Mouse (Mus musculus): ENCODE data around the gene Hba-a1.
A peak's percentile ranks its signal among the peaks of the same experiment; 100 is the strongest.
"Not testable (repeated sequence)": the region's sequence is repeated elsewhere in the genome, so short reads cannot be mapped to it uniquely, and the experiment has no call there.

Hba-a1 gene

DNA sequence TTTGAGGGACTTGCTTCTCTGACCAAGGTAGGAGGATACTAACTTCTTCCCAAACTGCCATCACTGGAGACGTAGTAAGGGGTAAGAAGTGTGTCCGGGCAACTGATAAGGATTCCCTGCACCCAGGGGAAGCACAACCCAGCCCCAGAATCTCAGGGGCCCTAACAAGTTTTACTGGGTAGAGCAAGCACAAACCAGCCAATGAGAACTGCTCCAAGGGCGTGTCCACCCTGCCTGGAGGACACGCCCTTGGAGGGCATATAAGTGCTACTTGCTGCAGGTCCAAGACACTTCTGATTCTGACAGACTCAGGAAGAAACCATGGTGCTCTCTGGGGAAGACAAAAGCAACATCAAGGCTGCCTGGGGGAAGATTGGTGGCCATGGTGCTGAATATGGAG, 12.9 kb downstream of the Hba-a1 start, which contains the start of gene Hba-a2:
Gene Hba-a2, plus strand, starts transcription at position 287 of the 400 bp plus-strand sequence.
- DNase-seq (ENCODE audit: low spot score), result not testable (repeated sequence)

DNA sequence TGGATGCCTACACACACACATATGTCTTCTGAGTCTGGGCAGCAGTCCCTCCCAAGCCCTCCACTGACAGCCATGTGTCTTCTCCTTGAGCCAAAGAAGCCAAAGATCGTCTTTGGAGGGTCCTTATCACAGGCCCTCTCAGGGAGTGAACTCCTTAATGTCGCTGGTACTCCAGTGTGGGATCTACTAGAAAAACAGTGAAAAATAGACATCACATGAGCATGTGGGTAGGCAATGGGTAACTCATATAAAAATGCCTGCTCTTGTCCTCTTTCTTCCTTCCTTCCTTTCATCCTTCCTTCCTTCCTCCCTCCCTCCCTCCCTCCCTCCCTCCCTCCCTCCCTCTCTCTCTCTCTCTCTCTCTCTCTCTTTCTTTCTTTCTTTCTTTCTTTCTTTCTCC, 14.1 kb downstream of the Hba-a1 start:
- DNase-seq (ENCODE audit: low spot score), result not testable (repeated sequence)

DNA sequence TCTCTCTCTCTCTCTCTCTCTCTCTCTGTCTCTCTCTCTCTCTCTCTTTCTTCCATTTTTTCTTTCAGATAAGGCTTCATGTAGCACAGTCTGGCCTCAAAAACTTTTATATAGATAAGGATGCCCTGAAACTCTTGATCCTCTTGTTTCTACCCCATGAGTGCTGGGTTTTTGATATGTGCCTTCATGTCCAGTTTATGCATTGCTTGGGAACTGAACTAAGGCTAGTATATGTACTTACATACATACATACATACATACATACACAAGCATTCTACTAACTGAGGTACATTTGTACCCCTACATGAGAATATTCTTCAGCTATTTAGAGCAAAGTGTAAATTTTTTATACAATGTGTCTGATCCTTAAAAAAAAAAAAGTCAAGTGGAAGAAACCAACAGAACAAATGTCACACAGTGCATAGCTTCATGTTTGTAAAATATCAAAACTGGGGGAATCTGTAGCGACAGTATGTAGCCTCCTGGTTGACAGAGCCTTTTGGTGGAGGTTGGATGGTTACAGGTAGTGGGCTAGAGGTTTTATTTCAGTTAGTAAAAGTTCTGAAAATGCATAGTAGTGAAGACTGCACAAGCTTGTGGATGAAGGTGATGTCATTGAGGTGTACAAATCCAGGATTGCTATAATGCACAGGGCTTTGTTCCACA, 14.7 kb downstream of the Hba-a1 start:
- DNase-seq (ENCODE audit: low spot score), result no peak

DNA sequence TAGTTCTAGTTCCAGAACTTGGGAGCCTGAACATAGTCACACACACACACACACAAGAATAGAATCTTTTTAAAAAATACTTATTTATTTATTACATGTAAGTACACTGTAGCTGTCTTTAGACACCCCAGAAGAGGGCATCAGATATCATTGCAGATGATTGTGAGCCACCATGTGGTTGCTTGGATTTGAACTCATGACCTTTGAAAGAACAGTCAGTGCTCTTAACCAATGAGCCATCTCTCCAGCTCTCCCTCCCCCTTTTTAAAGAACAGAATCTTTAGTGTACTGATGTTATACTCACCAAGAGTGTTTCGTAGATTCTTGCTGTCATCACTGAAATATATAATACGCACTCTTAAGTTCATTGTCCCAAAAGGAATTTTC, 15.2 kb downstream of the Hba-a1 start:
- DNase-seq (ENCODE audit: low spot score), result no peak

DNA sequence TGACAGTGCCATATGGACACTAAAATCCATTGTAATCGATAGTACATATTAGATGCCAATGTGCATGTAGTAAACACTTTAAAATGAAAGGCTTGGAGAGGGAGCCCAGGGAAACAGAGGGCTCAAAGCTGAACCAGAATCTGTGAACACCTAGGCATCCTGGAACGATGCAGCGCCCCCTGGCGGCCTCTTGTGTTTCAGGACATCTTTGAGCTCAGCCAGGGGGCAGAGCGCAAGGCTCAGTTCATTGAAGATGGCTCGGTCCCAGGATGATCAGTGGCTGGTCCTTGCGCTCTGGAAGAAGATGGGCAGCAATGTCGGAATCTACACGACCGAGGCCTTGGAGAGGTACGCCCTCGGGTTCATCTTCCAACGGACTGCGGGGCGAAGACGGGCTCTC, 16.6 kb downstream of the Hba-a1 start, which contains the start of gene Hbq1a:
Gene Hbq1a, plus strand, starts transcription at position 205 of the 400 bp plus-strand sequence.
- peak; percentile 52 for DNase-seq (ENCODE audit: low spot score)

DNA sequence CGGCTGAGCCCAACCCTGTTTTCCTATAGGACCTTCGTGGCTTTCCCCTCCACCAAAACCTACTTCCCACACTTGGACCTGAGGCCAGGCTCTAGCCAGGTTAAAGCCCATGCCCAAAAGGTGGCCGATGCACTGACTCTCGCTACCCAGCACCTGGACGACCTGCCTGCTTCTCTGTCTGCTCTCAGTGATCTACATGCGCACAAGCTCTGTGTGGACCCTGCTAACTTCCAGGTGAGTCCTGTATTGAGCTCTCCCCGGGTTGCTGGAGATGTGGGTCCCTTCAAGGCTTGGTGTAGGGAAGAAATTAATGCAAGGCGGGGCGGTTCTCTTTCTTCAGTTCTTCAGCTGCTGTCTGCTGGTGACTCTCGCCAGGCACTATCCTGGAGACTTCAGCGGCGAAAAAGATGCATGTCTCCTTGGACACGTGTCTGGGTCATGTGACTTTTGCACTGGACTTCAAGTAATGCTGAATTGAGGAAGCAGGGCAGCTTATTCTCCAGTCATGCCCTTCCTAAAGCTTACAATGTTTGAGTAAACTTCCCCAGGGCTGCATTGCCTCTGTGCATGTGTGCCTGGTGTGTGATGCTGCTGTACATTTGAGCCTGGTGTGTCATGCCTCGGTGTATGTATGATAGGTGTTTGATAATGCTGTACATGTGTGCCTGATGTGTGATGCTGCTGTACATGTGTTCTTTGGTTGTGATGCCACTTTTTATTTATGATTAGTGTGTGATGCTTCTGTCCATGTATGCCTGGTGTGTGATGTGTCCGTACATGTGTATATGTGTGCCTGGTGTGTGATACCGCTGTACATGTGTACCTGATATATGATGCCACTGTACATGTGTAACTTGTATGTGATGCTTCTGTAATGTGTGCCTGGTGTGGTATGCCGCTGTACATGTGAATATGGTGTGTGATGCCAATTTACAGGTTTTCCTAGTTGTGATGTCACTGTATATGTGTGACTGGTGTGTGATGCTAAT, 17.3 kb downstream of the Hba-a1 start:
- no peak for DNase-seq (ENCODE audit: low spot score)

DNA sequence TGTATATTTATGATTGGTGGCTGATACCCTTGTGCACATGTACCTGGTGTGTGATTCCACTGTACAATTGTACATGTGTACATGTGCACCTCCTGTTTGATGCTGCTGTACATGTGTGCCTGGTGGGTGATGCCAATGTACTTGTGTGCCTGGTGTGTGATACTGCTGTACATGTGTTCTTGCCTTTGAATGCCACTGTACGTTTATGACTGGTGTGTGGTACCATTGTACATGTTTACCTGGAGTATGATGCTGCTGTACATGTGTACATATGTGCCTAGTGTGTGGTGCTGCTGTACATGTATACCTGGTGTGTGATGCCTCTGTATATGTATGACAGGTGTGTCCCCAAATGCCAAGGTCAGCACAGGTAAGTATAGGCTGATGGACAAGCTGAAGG, 18.2 kb downstream of the Hba-a1 start:
- no peak for DNase-seq (ENCODE audit: low spot score)

DNA sequence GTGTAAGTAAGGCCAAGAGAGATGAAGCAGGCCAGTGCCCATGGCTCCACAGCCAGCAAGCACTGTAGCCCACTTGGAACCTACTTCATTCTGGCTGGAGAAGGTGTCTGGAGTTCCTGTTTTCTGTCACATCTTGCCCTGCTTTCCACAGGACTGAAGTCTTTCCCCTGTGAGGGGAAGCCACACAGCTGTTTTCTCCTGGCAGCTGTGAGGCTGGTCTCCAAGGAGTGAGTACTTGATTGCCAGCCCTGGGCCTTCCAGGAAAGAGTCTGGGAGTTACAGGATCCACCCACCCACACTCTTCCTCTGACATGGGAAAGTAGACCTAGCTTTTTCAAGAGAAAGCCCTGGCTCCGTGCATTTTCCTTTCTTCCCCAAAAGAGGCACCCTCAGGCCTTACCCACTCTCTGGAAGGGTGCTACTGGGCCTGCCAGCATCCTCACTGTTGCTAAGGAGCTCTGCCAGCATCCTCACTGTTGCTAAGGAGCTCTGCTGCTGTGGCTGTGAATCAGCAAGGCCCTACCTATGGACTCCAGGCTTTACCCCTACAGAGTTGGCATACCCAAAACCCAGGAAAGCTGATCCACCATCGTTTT, 19.6 kb downstream of the Hba-a1 start:
- no peak for DNase-seq (ENCODE audit: low spot score)

DNA sequence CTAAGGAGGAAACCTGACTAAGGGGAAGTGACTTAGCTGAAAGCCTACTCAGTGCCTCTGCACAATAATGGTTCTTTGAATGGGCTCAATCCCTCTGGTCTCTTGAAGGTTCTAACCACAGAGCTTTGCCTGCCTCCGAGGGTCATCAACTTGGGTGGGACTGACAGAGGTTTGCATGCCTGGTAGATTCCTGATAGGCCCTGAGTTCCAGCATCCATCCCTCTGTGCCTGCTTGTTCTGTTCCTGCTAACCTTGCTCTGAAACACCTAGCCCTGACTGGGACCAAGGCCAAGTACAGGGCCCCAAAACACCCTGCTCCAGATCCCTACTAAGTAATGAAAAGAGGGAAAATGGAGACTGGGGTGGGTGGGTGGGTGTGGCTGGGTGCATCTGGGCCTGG, 20.1 kb downstream of the Hba-a1 start:
- DNase-seq (ENCODE audit: low spot score), result no peak

DNA sequence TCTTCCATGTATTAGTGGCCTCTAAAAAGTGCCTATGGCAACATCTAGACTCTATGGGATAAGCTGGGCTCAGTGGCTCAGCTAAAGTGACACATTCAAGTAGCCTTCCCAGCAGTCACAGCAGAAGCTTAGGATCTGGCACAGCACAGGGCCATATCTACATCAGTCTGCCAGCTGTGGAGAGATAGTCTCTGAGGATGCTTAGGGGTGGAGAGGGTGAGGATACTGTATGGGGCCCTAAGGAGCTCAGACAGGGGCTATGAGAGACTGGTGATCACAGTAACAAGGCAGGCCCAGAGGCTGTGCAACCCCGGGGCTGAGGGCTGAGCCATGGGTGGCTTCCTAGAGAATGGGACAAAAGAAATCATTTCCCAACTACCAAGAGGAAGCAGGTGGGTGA, 23.7 kb downstream of the Hba-a1 start:
- no peak for DNase-seq (ENCODE audit: low spot score)

DNA sequence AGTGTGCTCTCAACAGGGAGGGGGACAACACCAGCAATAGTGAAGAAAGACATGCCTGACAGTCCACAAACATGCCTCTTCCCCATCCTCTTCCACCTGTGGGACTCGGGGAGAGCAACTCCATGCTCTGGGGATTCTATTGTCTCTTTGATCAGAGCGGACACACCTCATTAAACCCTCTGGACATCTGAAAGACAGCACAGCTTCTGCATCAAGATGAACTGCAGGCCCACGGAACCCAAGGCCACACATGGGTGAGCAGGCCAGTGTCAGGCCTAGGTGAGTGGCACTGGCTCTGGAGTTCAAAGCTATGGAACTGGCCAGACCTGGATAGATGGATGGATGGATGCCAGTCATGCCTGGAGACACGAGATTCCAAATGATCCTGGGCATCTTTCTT, 26.1 kb downstream of the Hba-a1 start:
- no peak for DNase-seq (ENCODE audit: low spot score)

DNA sequence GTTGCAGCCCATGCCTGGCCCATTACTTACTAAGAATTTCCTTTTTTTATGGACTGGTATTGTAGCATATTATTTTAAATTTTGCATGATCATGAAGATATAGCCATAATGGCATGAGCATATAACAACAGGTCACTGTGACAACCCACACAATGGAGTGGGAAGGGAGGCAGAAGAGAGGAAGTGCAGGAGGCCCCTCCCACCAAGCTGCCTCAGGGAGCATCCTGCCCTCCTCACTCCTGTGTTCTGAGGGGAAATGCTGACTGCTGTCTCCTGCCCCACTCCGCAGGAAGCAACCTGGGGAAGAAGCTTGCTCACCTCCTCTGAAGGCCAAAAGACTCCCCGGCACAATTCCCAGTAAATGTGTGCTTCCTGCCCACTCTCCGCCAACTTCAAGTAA, 26.6 kb downstream of the Hba-a1 start:
- no peak for DNase-seq (ENCODE audit: low spot score)

DNA sequence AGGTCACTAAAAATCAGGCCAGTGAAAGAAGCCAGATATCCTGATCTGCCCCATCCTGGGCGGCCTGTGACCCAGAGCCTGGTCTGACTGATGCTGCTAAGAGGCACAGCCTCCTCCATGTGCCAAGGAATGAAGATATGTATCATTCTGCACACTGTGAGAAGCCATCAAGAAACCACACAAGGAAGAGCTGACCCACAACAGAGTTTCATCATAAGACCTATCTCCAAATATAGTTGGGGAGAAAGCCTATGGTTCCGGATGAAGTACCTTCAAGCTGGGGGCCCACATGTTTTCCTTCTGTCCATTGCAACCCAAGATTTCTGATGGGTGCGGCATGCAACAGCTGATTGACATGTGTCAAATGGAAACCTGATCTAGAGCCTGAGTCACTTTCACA, 32.7 kb downstream of the Hba-a1 start:
- no peak for DNase-seq (ENCODE audit: low spot score)

DNA sequence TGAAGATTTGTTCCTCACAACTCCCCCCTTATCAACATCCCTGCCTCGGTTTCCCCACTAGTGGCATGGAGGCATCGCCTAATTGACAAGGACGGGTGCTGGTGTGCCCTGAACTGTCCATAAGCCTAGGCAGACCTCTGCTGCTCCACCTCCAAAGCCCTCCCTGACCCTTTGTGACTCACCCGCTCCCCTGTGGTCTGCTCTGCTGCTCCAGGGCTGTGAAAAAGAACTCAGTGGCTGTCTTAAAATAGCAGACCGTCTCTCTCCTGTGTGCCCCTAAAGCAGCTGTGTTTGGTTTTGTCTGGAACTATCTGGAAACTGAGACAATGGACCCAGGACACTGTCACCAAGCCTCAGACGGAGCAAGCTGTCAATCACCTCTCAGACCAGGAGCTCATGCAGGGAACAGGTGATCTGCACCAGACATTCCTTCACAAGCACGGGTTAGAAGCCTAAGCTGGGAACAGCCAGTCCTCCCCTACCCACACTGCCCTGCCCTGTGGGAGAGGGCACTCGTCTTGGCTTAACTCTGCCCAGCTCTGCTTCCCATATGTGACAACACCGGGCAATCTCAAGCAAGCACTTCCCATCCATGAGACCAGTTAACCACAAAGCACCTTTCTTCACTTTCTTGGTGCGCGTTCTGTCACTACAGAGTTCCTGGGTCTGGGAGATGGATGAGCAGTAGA, 37.3 kb downstream of the Hba-a1 start:
- no peak for DNase-seq (ENCODE audit: low spot score)

DNA sequence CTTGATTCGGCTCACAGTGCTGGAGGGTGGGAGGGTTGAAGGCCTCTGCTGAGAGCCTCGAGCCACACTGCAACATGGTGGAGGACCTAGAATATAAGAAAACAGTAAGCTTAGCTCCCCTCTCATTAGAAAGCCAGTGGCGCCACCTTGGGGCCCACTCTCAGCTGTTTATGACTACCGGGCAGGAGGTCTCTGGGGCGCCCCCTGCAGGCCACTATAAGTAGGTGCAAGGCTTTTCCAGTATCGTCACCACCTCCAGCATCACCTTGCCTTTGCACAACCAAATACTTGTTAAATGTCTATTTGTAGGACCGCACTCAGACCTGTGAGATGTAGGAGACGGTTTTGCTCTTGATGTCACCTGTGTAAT, 37.9 kb downstream of the Hba-a1 start:
- DNase-seq (ENCODE audit: low spot score), result peak; percentile 68

DNA sequence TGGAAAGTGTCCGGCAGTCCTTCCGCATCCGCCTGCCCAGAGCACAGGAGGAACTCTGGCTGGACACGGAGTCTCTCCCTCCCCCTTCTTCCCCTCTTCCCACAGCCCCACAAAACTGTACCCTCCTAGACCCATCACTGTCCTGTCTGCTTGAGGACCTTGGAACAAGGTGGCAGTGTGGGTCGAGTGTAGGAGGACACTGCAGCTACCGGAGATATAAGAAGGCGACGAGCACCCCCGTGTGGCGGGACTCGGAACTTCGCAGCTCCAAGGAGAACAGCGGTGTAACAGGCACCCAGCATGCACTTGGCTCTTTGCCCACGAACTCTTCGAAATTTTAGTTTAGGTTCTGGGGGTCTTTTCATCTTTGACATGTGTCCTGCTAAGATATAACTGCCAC, 41.3 kb downstream of the Hba-a1 start:
- peak; percentile 81 for DNase-seq (ENCODE audit: low spot score)

DNA sequence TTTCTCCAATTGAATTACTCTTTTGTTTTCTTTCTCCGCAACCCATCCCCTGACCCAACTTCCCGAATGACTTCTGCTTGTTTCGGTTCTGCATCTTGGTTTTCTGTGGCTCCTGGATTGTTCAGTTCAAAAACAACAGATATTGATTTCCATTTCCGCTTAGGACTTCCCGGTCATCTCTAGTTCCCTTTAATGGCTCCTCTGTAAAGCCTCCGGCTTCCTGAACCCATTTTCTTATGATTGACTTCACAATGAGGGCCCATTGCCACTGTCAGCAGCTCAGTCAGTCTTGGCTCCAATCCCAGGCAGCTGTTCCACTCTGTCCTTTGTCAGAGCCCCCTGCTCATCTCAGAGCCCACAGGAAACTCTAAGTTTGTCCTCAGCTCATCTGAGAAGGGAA, 47.8 kb downstream of the Hba-a1 start:
- DNase-seq (ENCODE audit: low spot score), result no peak

DNA sequence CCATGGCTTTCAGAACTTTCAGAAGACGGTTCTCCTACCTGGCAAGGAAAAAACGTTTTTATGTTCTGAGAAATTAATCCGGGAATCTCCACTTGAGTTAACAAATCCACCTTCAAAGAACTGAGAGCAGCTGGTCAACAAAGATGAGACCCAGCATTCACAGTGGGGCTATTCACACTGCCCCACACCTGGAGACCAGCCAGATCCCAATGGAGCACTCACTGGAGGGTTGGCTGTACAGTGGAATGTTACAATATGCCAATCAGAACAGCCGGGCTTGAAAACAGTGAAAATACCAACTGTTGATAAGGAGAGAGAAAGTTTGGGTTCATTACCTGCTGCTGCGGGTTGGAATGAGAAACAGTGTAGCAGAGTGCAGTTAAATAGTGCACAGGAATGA, 48.5 kb downstream of the Hba-a1 start:
- DNase-seq (ENCODE audit: low spot score), result no peak

DNA sequence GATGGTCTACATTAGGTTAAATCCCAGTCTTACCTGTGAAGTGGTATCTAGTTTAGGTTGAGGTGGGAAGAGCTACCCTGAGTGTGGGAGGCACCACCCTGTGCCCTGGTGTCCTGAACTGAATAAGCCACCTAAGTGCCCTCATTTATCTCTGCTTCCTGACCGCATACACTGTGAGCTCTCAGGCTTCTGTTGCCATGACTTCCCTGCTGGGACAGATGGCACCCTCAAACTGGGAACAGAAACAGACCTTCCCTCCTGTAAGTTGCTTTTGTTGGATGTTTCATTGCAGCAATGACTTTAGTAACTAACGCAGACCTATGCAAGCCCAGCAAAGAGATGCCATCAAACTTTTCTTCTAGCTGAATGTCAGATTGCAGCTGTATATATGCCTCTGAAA, 49.9 kb downstream of the Hba-a1 start:
- DNase-seq (ENCODE audit: low spot score), result no peak

Data from ovary, postnatal 36 days (tissue).